Mouse (Mus musculus) liver, embryonic 12.5 days (tissue): Measurements from ENCODE around the gene Nsun5. TPM values are rescaled to one million over a fixed set of nuclear protein-coding genes. Genes with fewer than 3 reads are reported as not detected.

ENCODE experiments used
- ATAC-seq: fragments of 200-750 bp; cut with Nextera tagmentation; 2 replicates; pipeline ENCODE4 v1.8.0; 2017; ENCODE audit warnings: moderate number of reproducible peaks, mild to moderate bottlenecking, moderate library complexity
- H3K27ac ChIP-seq: fragments of 300-500 bp; sonication (generic); 2 replicates; pipeline ENCODE4 v1.5.1; 2016; ENCODE audit warnings: mild to moderate bottlenecking
- H3K27me3 ChIP-seq: fragments of 300-500 bp; sonication (generic); replicated peaks from 2 replicates; pipeline ENCODE4 v1.6.1; 2016; ENCODE audit warnings: mild to moderate bottlenecking, moderate library complexity
- H3K36me3 ChIP-seq: fragments of 300-500 bp; sonication (generic); 2 replicates; pipeline ENCODE4 v1.6.1; 2016; ENCODE audit warnings: mild to moderate bottlenecking, moderate library complexity
- H3K4me1 ChIP-seq: fragments of 300-500 bp; sonication (generic); 2 replicates; pipeline ENCODE4 v1.6.1; 2016
- H3K4me2 ChIP-seq: fragments of 300-500 bp; sonication (generic); 2 replicates; pipeline ENCODE4 v1.6.1; 2016; ENCODE audit warnings: mild to moderate bottlenecking, moderate library complexity
- H3K4me3 ChIP-seq: fragments of 300-500 bp; sonication (generic); 2 replicates; pipeline ENCODE4 v1.5.1; 2016; ENCODE audit warnings: mild to moderate bottlenecking, moderate library complexity
- H3K9ac ChIP-seq: fragments of 300-500 bp; sonication (generic); 2 replicates; pipeline ENCODE4 v1.6.1; 2016; ENCODE audit warnings: mild to moderate bottlenecking, moderate library complexity
- H3K9me3 ChIP-seq: fragments of 300-500 bp; sonication (generic); replicated peaks from 2 replicates; pipeline ENCODE4 v1.6.1; 2016; ENCODE audit warnings: mild to moderate bottlenecking, moderate library complexity
- WGBS: fragments of 180-500 bp; shearing (Covaris S2); methylation state at CpG from one replicate; pipeline ENCODE4 v1.1.7; 2016; ENCODE audit not compliant: insufficient replicate concordance; 5-methylcytosine and 5-hydroxymethylcytosine counted together
- polyA plus RNA-seq: library from polyadenylated mRNA; unstranded; fragments of >200 nt; fragmentation: Nextera tagmentation; extraction: Ambion mirVana; gene quantifications from 2 replicates; pipeline ENCODE4 v1.2.1, GENCODE M21; 2016

Nsun5 gene
- polyA plus RNA-seq: 30.9 and 33.6 TPM in 2 replicates

DNA sequence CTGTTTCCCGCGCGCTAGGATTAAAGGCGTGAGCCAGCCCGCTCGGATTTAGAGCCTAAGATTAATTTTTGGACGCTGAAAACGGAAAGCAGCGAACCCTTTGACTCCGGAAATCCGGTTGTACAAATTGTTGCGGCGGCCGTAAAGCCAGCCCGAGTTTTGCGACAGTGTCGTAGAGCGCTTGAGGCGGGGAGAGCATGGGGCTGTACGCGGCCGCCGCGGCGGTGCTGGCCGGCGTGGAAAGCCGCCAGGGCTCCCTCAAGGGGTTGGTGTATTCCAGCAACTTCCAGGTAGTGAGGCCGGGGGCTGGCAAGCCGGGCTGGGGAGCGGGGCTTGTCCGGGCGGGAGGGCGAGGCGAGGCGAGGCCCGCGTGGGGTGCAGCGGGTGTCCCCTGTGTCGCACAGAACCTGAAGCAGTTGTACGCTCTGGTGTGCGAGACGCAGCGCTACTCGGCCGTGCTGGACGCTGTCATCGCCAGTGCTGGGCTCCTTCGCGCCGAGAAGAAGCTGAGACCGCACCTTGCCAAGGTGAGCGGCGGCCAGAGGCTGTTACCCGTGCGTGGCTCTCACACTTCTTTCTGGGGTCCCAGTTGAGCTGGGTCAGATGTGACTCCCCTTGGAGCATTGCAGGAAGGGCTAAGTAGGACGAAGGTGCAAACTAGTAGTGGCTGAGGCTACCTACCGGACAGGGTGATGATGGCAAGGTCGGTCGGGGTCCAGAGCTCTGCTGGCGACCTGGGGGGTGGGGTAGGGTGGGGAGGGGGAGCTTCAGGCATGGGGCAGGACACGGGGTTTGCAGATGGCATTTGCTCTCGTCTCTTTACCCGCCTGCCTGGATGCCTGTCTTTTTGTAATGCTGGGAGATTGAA is at the start of gene Nsun5:
TSS of gene Nsun5 (plus strand) at position 167 of the 868 bp plus-strand sequence.
- WGBS: under 1% methylated on average over 58 of the region's 64 CpGs
- H3K36me3 ChIP-seq: peaks cover 39% of the 10 kb centered on the region
- H3K9me3 ChIP-seq: no peaks in the 10 kb centered on the region
- H3K9ac ChIP-seq: peak within 1 kb of the TSS; percentile 88
- ATAC-seq: peak; percentile 80
- peak within 1 kb of the TSS; percentile 87 for H3K4me3 ChIP-seq
- H3K4me1 ChIP-seq: peaks cover 25% of the 10 kb centered on the region
- H3K27ac ChIP-seq: peak within 1 kb of the TSS; percentile 88
- peak within 1 kb of the TSS; percentile 92 for H3K4me2 ChIP-seq
- H3K27me3 ChIP-seq: peaks cover 14% of the 10 kb centered on the region; the same call in 1 of the 2 replicates

DNA sequence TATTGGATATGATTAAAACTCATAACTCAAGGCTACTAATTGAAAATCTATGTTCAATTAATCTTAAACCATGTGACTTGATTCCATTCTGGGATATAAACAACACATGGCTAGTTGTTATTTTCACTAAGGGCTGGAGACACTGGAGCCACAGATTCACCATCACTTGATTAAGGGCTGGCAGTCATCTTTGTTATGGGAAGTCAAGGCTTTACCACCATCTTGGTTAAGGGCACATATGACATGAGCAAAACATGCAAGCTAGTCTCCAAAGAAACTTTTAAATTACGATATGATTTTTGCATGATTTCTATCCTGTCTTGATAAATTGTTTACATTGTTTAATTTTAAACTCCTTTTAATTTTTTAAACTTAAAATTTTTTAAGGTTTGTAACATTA is 47.6 kb upstream of the Nsun5 start:
- 73% methylated on average over 1 of the region's 1 CpGs for WGBS
- no peak overlapping the region for H3K9ac ChIP-seq
- ATAC-seq: no peak

DNA sequence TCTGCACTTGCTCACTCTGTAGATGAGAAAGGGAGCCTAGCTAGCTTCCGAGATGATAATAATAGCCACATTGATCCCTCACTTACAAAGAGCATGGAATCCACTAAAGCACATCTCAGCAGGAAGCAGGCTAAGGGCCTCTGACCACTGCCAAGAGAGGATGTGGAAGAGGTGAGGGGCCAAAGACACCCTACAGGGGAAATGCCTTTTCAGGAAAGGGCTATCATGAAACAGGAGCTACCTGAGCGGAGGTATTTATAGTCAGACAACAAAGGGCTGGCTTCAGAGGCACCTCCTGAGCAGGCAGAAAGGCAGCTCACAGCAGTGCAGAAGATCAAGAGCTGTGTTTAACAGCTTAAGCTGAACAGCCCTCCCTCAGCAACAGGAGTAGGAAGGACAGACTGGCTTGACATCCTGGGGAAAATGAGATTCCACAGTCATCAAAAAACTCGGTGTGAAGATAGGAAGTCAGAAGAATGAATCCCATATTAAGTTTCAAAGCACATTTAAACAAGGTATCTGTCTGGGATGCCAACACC is 43.6 kb upstream of the Nsun5 start:
- Histone ChIP-seq H3K36me3 (no peaks in the 10 kb centered on the region), H3K27ac (no peak overlapping the region), H3K9ac (no peak overlapping the region), H3K27me3 (no peaks in the 10 kb centered on the region), H3K4me3 (no peak overlapping the region), H3K4me1 (no peaks in the 10 kb centered on the region), H3K9me3 (no peaks in the 10 kb centered on the region), H3K4me2 (no peak overlapping the region)
- ATAC-seq: no peak
- 31% methylated on average over 3 of the region's 3 CpGs for WGBS

More for the DNA sequence above, 47.6 kb upstream of the Nsun5 start:
- no peaks in the 10 kb centered on the region for H3K36me3 ChIP-seq
- H3K9me3 ChIP-seq: no peaks in the 10 kb centered on the region
- H3K27ac ChIP-seq: no peak overlapping the region
- H3K4me3 ChIP-seq: no peak overlapping the region
- no peaks in the 10 kb centered on the region for H3K27me3 ChIP-seq
- no peak overlapping the region for H3K4me2 ChIP-seq
- H3K4me1 ChIP-seq: no peaks in the 10 kb centered on the region

DNA sequence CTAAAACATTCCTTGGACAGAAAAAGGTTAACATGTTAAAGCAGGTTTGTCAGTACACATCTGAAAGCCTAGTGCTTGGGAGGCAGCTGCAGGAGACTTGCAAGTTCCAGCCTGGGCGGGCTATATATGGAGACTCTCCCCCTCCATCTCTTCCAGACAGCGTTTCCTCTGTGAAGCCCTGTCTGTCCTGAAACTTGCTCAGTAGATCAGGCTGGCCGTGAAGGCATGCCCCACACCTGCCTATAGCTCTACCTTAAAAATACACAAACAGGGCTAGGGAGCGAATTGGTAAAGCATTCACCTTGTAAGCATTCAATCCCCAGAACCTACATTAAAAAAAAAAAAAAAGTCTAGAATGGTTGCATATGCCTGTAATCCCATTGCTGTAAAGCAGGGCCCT is 40.3 kb upstream of the Nsun5 start:
- 50% methylated on average over 4 of the region's 4 CpGs for WGBS
- no peak for ATAC-seq

DNA sequence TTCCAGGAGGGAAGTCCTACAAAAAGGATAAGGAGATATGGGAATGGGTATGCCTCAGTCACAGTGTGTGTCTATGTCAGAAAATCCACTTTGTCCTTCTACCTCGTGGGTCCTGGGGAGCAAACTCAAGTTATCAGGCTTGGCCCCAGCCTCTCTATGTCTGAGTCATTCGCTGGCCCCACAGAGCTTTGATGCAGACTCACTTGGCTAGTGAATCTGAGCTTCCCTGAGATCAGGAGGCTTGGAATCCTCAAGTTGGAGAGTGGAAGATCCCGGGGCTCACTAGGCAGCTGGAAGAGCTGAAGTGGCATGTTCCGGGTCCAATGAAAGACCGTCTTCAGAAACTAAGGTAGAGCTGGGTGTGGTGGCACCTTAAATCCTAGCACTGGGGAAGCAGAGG is 39.6 kb upstream of the Nsun5 start:
- 62% methylated on average over 5 of the region's 5 CpGs for WGBS
- no peaks in the 10 kb centered on the region for H3K27me3 ChIP-seq
- no peak overlapping the region for H3K9ac ChIP-seq
- H3K4me2 ChIP-seq: no peak overlapping the region
- no peak for ATAC-seq
- H3K9me3 ChIP-seq: no peaks in the 10 kb centered on the region
- H3K36me3 ChIP-seq: no peaks in the 10 kb centered on the region
- H3K27ac ChIP-seq: no peak overlapping the region
- H3K4me3 ChIP-seq: no peak overlapping the region
- H3K4me1 ChIP-seq: no peaks in the 10 kb centered on the region

More for the DNA sequence above, 40.3 kb upstream of the Nsun5 start:
- Histone ChIP-seq H3K27me3 (no peaks in the 10 kb centered on the region), H3K4me1 (no peaks in the 10 kb centered on the region), H3K9me3 (no peaks in the 10 kb centered on the region), H3K36me3 (no peaks in the 10 kb centered on the region), H3K4me3 (no peak overlapping the region), H3K9ac (no peak overlapping the region), H3K27ac (no peak overlapping the region), H3K4me2 (no peak overlapping the region)

DNA sequence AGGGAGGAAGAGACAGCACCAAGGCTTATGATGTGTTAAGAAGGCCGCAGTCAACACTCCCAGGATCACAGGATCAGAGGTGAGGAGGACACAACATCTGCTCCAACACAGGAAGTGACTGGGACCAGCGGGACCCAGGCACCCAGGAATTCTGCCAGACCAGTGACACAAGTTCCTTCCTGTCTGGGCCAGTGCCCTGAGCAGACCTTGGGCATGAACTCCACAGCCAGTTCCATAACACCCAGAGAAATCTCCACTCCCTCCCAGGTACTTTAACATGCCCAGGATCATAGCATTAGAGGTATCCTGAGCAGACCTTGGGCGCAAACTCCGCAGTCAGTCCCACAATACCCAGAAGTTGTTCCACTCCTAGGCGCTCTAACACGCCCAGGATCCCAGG is 38.6 kb upstream of the Nsun5 start:
- no peaks in the 10 kb centered on the region for H3K27me3 ChIP-seq
- H3K9ac ChIP-seq: no peak overlapping the region
- H3K36me3 ChIP-seq: no peaks in the 10 kb centered on the region
- H3K9me3 ChIP-seq: no peaks in the 10 kb centered on the region
- whole genome bisulfite sequencing: 61% methylated on average over 6 of the region's 6 CpGs
- no peak overlapping the region for H3K4me2 ChIP-seq
- no peak for ATAC-seq
- no peaks in the 10 kb centered on the region for H3K4me1 ChIP-seq
- no peak overlapping the region for H3K4me3 ChIP-seq
- no peak overlapping the region for H3K27ac ChIP-seq

DNA sequence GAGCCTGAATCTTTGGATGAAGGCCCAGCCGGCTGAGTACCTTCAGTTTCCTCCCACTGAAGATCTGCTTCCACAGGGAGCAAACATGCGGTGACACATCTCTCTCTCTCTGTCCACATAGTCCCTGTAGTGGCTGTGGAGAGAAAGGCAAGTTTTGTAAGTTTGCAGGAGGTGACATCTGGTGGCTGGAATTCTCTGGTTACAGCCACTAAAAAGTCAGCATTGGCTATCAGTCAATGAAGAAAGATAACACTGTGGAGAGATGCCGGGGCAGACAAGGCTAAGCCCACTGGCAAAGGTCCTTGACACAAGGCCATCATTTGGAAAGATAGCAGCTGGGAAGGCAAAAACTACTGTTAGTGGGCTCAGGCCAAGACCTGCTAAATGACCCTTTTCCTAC is 32.2 kb upstream of the Nsun5 start:
- Histone ChIP-seq H3K27me3 (0 out of 2 replicates have a peak, but pooled peaks cover 4% of the 10 kb centered on the region), H3K9ac (no peak overlapping the region), H3K4me1 (no peaks in the 10 kb centered on the region), H3K27ac (no peak overlapping the region), H3K4me2 (no peak overlapping the region), H3K9me3 (no peaks in the 10 kb centered on the region), H3K36me3 (no peaks in the 10 kb centered on the region), H3K4me3 (no peak overlapping the region)
- 59% methylated on average over 3 of the region's 3 CpGs for WGBS
- ATAC-seq: no peak

DNA sequence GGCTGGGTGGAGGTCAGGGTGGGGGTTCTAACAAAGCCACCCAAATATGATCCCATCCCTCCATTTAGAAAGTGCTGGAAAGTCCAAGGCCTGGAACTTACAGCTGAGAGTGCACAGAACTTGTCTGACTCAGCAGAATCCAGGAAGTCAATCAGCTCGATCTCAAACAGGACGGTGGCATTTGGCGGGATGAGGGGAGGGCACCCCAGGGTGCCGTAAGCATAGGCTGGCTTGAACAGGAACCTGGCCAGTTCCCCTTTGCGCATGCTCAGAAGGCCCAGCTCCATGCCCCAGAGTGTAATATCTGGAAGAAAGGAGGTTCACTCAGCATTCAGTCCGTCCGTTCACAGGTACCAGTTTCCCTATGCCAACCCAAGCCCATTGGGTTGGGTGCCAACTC is 23.8 kb upstream of the Nsun5 start:
- ATAC-seq: no peak
- no peak overlapping the region for H3K9ac ChIP-seq
- 59% methylated on average over 7 of the region's 7 CpGs for WGBS

DNA sequence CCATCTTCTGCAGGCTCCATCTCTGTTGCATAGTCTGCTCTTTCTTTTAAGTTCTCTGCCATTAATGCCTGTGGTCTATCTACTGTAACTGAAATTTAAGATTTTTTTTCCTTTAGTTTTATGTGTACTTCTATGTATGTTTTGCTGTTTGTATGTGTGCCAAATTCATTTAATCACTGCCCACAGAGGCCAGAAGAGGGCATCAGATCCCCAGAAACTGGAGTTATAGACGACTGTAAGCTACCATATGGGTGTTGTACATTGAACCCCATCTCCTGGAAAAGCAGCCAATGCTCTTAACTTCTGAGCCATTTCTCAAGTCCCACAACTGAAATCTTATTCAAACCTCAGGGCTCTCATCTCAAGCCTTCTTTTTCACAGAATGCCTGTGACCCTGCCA is 23.3 kb upstream of the Nsun5 start:
- WGBS: 16% methylated on average over 1 of the region's 1 CpGs
- Histone ChIP-seq H3K27me3 (peaks cover 4% of the 10 kb centered on the region; the same call in 1 of the 2 replicates), H3K9me3 (no peaks in the 10 kb centered on the region), H3K36me3 (no peaks in the 10 kb centered on the region), H3K27ac (no peak overlapping the region), H3K4me3 (no peak overlapping the region), H3K9ac (no peak overlapping the region), H3K4me2 (no peak overlapping the region), H3K4me1 (no peaks in the 10 kb centered on the region)
- ATAC-seq: no peak

More for the DNA sequence above, 23.8 kb upstream of the Nsun5 start:
- peaks cover 4% of the 10 kb centered on the region; the same call in 1 of the 2 replicates for H3K27me3 ChIP-seq
- no peak overlapping the region for H3K4me2 ChIP-seq
- H3K27ac ChIP-seq: no peak overlapping the region
- no peaks in the 10 kb centered on the region for H3K36me3 ChIP-seq
- no peaks in the 10 kb centered on the region for H3K9me3 ChIP-seq
- H3K4me3 ChIP-seq: no peak overlapping the region
- no peaks in the 10 kb centered on the region for H3K4me1 ChIP-seq

DNA sequence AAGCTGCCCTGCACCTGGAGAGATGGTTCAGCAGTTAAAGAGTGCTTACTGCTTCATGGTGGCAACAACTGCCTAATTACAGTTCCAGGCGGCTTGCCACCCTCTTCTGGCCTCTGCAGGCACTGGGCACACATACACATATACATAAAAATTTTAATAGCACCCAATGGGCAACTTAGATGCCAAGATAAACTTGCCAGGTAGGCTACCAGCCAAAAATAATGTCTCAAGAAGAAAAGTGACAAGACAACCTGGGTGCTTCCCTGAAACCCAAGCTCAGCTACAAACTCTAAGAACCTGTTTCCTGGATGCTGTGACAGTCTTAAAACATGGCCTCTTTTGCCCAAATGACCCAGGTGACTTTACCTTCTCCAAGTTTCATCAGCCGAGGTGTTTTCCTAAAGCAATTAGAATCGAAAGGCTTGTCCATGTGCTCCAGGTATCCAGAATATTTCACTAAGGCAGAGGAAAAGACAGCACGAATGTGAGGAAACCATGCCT is 22.2 kb upstream of the Nsun5 start:
- H3K4me1 ChIP-seq: no peaks in the 10 kb centered on the region
- WGBS: 41% methylated on average over 4 of the region's 4 CpGs
- no peak overlapping the region for H3K4me3 ChIP-seq
- no peak for ATAC-seq
- H3K27ac ChIP-seq: no peak overlapping the region
- H3K4me2 ChIP-seq: no peak overlapping the region
- peaks cover 9% of the 10 kb centered on the region; the same call in 1 of the 2 replicates for H3K27me3 ChIP-seq
- no peak overlapping the region for H3K9ac ChIP-seq
- H3K36me3 ChIP-seq: no peaks in the 10 kb centered on the region
- H3K9me3 ChIP-seq: no peaks in the 10 kb centered on the region

DNA sequence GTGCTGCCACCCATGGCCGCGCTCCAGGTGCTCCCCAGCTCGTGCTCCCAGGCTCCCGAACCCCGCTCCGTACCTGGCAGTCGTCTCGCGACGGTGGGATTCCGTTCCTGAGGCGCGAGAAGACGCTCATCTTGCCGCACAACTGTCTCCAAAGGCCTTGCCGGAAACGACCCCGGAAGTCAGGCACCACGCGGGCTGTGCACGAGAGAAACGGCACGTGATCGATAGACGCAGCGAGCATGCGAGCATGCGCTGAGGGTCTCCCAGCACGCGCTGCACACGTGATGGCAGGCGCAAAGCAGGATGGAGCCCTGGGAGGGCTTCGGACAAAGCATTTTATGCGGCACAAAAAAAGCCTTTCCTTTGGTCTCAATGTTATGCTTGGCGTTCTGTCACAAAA is 19.9 kb upstream of the Nsun5 start, which contains the start of gene Fkbp6:
TSS of gene Fkbp6 (minus strand) at position 183 of the 400 bp plus-strand sequence.
- no peak within 1 kb of the TSS for H3K4me2 ChIP-seq
- no peaks in the 10 kb centered on the region for H3K4me1 ChIP-seq
- WGBS: 80% methylated on average over 35 of the region's 35 CpGs
- peaks cover 23% of the 10 kb centered on the region for H3K27me3 ChIP-seq
- H3K27ac ChIP-seq: no peak within 1 kb of the TSS
- no peak within 1 kb of the TSS for H3K9ac ChIP-seq
- H3K36me3 ChIP-seq: no peaks in the 10 kb centered on the region
- no peak within 1 kb of the TSS for H3K4me3 ChIP-seq
- ATAC-seq: no peak
- H3K9me3 ChIP-seq: no peaks in the 10 kb centered on the region

DNA sequence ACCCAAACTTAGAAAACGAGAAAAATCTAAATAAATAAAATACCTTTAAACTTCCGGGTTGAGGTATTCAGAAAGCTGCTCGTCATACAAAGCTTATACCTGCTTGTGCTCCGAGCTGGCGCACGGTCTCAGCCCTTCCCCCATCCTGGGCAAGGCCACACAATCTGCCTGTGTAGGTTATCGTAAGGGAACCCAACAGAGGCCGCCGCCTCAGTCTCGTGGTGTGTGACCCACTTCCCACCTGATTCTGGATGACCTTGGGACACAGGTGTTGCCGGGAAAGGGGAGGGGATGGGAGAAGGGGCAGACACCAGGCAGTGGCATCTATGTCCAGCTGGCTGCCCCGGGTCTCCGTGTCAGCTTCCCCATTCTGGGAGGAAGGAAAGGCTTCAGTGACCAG is 18.1 kb upstream of the Nsun5 start:
- H3K9me3 ChIP-seq: no peaks in the 10 kb centered on the region
- ATAC-seq: no peak
- no peak overlapping the region for H3K4me2 ChIP-seq
- H3K4me3 ChIP-seq: no peak overlapping the region
- H3K4me1 ChIP-seq: no peaks in the 10 kb centered on the region
- 66% methylated on average over 13 of the region's 13 CpGs for WGBS
- H3K36me3 ChIP-seq: no peaks in the 10 kb centered on the region
- peaks cover 23% of the 10 kb centered on the region for H3K27me3 ChIP-seq
- no peak overlapping the region for H3K9ac ChIP-seq
- H3K27ac ChIP-seq: no peak overlapping the region
